Mouse (Mus musculus) liver, embryonic 13.5 days (tissue): ENCODE measurements around the gene Znrf4. TPM values are rescaled to one million over a fixed set of nuclear protein-coding genes. Genes with fewer than 3 reads are reported as not detected.
"Not testable (repeated sequence)": the region's sequence is repeated elsewhere in the genome, so short reads cannot be mapped to it uniquely, and the experiment has no call there.

Experiments used
- ATAC-seq: fragments of 200-750 bp; cut with Nextera tagmentation; 2 replicates; pipeline ENCODE4 v1.8.0; 2017; ENCODE audit warnings: low read depth, mild to moderate bottlenecking, moderate number of reproducible peaks, moderate library complexity
- DNase-seq: peaks from one replicate; pipeline ENCODE4 v3.0.0; 2022
- H3K27ac ChIP-seq: fragments of 300-500 bp; sonication (generic); 2 replicates; pipeline ENCODE4 v1.5.1; 2015; ENCODE audit warnings: moderate library complexity, mild to moderate bottlenecking, inconsistent platforms
- H3K27me3 ChIP-seq: fragments of 300-500 bp; sonication (generic); 2 replicates; pipeline ENCODE4 v1.6.1; 2015; ENCODE audit warnings: mild to moderate bottlenecking, inconsistent platforms
- H3K36me3 ChIP-seq: fragments of 300-500 bp; sonication (generic); 2 replicates; pipeline ENCODE4 v1.6.1; 2015; ENCODE audit warnings: mild to moderate bottlenecking, inconsistent platforms
- H3K4me1 ChIP-seq: fragments of 300-500 bp; sonication (generic); replicated peaks from 2 replicates; pipeline ENCODE4 v1.6.1; 2015; ENCODE audit warnings: inconsistent platforms
- H3K4me2 ChIP-seq: fragments of 300-500 bp; sonication (generic); 2 replicates; pipeline ENCODE4 v1.6.1; 2015; ENCODE audit warnings: inconsistent platforms, mild to moderate bottlenecking, moderate library complexity
- H3K4me3 ChIP-seq: fragments of 300-500 bp; sonication (generic); replicated peaks from 2 replicates; pipeline ENCODE4 v1.5.1; 2015; ENCODE audit warnings: mild to moderate bottlenecking, inconsistent platforms
- H3K9ac ChIP-seq: fragments of 300-500 bp; sonication (generic); 2 replicates; pipeline ENCODE4 v1.6.1; 2015; ENCODE audit warnings: mild to moderate bottlenecking, inconsistent platforms
- H3K9me3 ChIP-seq: fragments of 300-500 bp; sonication (generic); replicated peaks from 2 replicates; pipeline ENCODE4 v1.6.1; 2016; ENCODE audit warnings: inconsistent platforms
- WGBS: fragments of 180-500 bp; shearing (Covaris S2); methylation state at CpG from one replicate; pipeline ENCODE4 v1.1.7; 2015; ENCODE audit not compliant: insufficient replicate concordance; 5-methylcytosine and 5-hydroxymethylcytosine counted together
- polyA plus RNA-seq: library from polyadenylated mRNA; unstranded; fragments of >200 nt; fragmentation: Nextera tagmentation; extraction: Ambion mirVana; gene quantifications from 2 replicates; pipeline ENCODE4 v1.2.1, GENCODE M21; 2015

Znrf4 gene
- polyA plus RNA-seq, 1 experiment from 2014 or later = not detected

DNA sequence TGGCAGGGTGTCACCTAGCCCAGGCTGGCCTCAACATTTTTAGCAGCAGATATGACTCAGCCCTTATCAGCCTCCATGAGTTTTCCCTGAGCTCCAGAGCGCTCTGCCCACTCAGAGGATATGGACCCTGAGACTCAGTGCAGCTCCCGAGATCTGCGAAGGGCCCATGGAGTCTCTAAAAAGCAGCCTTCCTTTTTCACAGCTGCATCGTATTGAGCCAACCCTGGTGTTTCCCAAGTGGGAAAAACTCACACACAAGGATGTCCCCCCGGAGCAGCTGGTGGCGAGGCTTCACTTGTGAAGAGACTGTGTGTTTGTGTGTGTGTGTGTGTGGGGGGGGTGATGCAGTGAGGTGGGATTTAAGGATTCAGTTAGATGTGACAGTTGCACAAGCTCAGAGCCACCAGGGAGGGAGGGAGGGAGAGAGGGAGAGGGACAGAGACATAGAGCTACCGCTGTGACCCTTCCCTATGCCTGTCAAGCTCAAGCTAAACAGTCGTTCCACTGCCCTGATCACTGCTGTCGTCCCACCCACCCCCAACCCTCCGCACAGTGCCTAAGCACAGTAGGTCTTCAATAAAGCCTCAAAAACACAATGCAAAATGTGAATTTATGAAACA is 3.1 kb downstream of the Znrf4 start:
- H3K36me3 ChIP-seq = no peaks in the 10 kb centered on the region
- WGBS = 38% methylated on average over 10 of the region's 10 CpGs
- H3K4me1 ChIP-seq = peaks cover 15% of the 10 kb centered on the region
- 0 out of 2 replicates have a peak overlapping the region, but pooled peaks have one; percentile 8 for H3K4me2 ChIP-seq
- no peak overlapping the region for H3K27ac ChIP-seq
- no peak for DNase-seq
- no peak for ATAC-seq
- no peak overlapping the region for H3K9ac ChIP-seq
- peaks cover 59% of the 10 kb centered on the region for H3K27me3 ChIP-seq
- H3K9me3 ChIP-seq = no peaks in the 10 kb centered on the region
- H3K4me3 ChIP-seq = no peak overlapping the region

DNA sequence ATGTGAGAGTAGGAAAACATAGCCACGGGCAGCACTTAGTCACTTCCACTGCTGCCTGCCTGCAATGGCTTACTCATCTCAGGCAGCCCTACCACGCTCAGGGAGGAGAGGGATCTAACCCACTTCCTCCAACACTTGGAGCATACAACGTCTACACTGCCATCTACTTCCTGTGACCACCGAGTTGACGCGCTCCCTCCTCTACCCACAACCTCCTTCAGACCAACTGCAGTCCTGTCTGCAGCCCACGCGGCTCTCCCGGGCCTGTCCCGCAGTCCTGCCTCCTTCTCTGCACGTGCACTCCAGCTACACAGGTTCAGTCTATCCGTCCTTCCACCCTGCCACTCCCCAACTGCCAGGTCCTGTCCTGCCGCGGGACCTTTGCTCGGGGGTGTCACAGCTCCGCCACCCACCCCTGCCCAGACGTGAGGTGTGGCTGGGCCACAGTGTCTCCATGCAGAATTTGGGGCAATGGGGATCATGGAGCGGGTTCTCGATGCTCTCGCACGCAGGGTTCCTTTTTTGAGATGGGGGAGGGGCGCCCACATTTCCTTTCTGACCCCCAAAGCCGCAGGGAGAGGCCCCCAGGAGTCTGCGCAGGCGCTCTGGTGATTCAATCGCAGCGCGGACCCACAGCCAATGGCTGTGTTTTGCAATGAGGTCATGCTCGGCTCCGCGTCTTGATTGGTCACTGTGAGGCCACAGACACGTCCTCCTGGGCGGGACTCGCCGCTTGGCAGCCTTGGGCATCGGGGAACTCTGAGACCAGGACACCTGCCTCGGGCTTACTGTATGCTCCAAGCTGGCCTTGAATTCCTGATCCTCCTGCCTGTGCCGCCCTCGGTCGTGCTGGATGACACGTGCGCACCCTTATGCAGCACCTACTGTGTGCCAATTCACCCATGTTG is 4.8 kb downstream of the Znrf4 start:
- peak; percentile 87 for ATAC-seq
- H3K27me3 ChIP-seq = peaks cover 44% of the 10 kb centered on the region
- no peaks in the 10 kb centered on the region for H3K9me3 ChIP-seq
- peak overlapping the region; percentile 77 for H3K4me2 ChIP-seq
- DNase-seq = peak; percentile 83
- peak overlapping the region; percentile 72 for H3K9ac ChIP-seq
- 2% methylated on average over 42 of the region's 42 CpGs for WGBS
- H3K36me3 ChIP-seq = no peaks in the 10 kb centered on the region
- H3K4me1 ChIP-seq = peaks cover 15% of the 10 kb centered on the region
- peak overlapping the region; percentile 56 for H3K4me3 ChIP-seq
- H3K27ac ChIP-seq = peak overlapping the region; percentile 75

DNA sequence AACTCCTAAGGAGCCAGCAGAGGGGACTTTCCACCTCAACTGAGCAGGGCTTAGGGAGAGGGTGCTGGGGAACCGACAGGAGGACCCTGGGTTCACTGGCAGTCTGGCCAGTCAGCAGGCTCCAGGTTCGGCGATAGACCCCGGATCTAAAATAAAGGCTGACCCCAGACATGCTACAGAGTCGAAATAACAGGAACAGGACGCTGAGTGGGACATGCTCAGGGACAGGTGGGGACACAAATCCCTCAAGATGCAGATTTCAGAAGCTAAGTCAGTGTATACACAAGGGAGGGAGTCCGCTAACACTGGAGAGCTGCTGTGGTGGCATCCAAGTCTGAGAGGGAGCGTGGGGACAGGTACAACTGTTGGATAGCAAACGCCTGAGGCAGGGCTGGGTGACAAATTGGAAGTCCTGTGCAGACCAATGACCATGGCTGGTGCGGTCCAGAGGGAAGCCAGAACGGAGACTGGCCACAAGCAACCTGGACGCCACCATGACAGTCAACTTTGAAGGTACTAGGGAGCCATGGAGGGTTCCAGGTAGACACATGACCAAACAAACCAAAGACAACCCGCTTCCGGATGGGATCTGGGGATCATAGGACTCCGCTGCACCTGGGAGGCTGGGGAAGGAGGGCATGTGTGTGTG is 5.7 kb downstream of the Znrf4 start:
- peaks cover 15% of the 10 kb centered on the region for H3K4me1 ChIP-seq
- DNase-seq = no peak
- ATAC-seq = no peak
- peak overlapping the region; percentile 77 for H3K4me2 ChIP-seq
- H3K27ac ChIP-seq = peak overlapping the region; percentile 75; the same call in 1 of the 2 replicates
- peak overlapping the region; percentile 72 for H3K9ac ChIP-seq
- 52% methylated on average over 15 of the region's 15 CpGs for WGBS
- no peaks in the 10 kb centered on the region for H3K36me3 ChIP-seq
- H3K9me3 ChIP-seq = no peaks in the 10 kb centered on the region
- H3K27me3 ChIP-seq = peaks cover 35% of the 10 kb centered on the region
- H3K4me3 ChIP-seq = peak overlapping the region; percentile 56

- DNase-seq (no peak), ATAC-seq (no peak)
- Histone ChIP-seq H3K4me3 (no peak overlapping the region), H3K36me3 (no peaks in the 10 kb centered on the region), H3K9me3 (no peaks in the 10 kb centered on the region), H3K9ac (no peak overlapping the region), H3K27ac (no peak overlapping the region), H3K4me2 (no peak overlapping the region), H3K4me1 (peaks cover 15% of the 10 kb centered on the region), H3K27me3 (peaks cover 23% of the 10 kb centered on the region)
- WGBS = 71% methylated on average over 10 of the region's 10 CpGs
These were observed 6.8 kb downstream of the Znrf4 start for GRCm38 (mm10) chr17:56505401-56505800.

DNA sequence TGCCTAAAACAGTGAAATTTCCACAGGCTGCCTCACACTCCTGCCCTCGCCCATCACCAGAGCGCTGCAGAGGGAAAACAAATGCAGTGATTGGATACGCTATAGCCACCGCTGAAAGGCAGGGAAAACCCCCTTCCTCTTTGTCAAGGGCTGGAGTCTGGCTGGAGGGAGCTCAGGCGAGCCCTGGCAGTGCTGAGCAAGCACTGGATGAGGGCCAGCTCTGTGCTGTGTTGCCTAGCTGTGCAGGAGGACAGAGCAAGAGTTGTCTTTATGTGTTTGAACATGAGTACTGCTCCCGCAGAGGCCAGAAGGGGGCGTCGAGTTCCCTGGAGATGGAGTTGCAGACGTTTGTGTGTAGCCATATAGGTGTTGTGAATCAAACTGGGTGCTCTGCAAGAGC is 9.7 kb downstream of the Znrf4 start:
- Histone ChIP-seq H3K4me3 (no peak overlapping the region), H3K4me1 (peaks cover 6% of the 10 kb centered on the region), H3K36me3 (no peaks in the 10 kb centered on the region), H3K27ac (no peak overlapping the region), H3K27me3 (no peaks in the 10 kb centered on the region), H3K9ac (no peak overlapping the region), H3K9me3 (no peaks in the 10 kb centered on the region), H3K4me2 (no peak overlapping the region)
- no peak for DNase-seq
- WGBS = 24% methylated on average over 9 of the region's 9 CpGs
- ATAC-seq = no peak

- not testable (repeated sequence) for H3K36me3 ChIP-seq, H3K4me1 ChIP-seq, H3K4me2 ChIP-seq, DNase-seq, ATAC-seq, H3K27me3 ChIP-seq, H3K27ac ChIP-seq, H3K9ac ChIP-seq, H3K9me3 ChIP-seq, H3K4me3 ChIP-seq
- 40% methylated on average over 2 of the region's 2 CpGs for WGBS
These were observed 10.4 kb downstream of the Znrf4 start for GRCm38 (mm10) chr17:56501635-56502400.

DNA sequence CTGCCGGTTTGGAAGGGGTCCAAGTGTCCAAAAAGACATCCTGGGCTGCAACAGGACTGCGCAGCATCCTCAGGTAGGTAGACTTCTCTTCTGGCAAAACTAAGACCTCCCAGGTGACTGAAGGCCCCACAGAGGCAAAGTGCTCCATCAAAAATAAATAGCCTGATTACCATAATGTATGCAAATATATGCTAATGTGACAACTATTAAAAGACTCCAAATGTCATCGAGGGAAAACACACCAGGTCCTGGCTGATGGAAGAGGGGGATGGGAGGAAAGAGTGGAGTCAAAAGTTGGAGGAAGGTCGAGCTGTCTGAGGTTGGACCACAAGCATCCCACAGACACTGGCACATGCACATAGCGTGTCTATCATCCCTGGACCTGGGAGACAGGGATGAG is 13.0 kb downstream of the Znrf4 start:
- ATAC-seq (no peak), DNase-seq (no peak)
- Histone ChIP-seq H3K27me3 (no peaks in the 10 kb centered on the region), H3K4me3 (no peak overlapping the region), H3K4me2 (no peak overlapping the region), H3K27ac (no peak overlapping the region), H3K4me1 (no peaks in the 10 kb centered on the region), H3K9ac (no peak overlapping the region), H3K9me3 (peaks cover 21% of the 10 kb centered on the region), H3K36me3 (no peaks in the 10 kb centered on the region)
- WGBS = 57% methylated on average over 5 of the region's 5 CpGs

GRCm38 (mm10) chr17:56494480-56494879 is 17.8 kb downstream of the Znrf4 start:
- 39% methylated on average over 2 of the region's 2 CpGs for WGBS
- no peak for ATAC-seq
- Histone ChIP-seq H3K36me3 (no peaks in the 10 kb centered on the region), H3K27ac (no peak overlapping the region), H3K9ac (no peak overlapping the region), H3K4me3 (no peak overlapping the region), H3K4me2 (no peak overlapping the region), H3K9me3 (peaks cover 41% of the 10 kb centered on the region), H3K27me3 (no peaks in the 10 kb centered on the region), H3K4me1 (no peaks in the 10 kb centered on the region)
- DNase-seq = no peak

GRCm38 (mm10) chr17:56493841-56494240 is 18.4 kb downstream of the Znrf4 start:
- Histone ChIP-seq H3K9ac (no peak overlapping the region), H3K27me3 (peaks cover under 1% of the 10 kb centered on the region; the same call in 1 of the 2 replicates), H3K4me3 (no peak overlapping the region), H3K27ac (no peak overlapping the region), H3K36me3 (no peaks in the 10 kb centered on the region), H3K4me1 (no peaks in the 10 kb centered on the region), H3K4me2 (no peak overlapping the region), H3K9me3 (peaks cover 41% of the 10 kb centered on the region)
- 71% methylated on average over 2 of the region's 2 CpGs for WGBS
- DNase-seq = no peak
- no peak for ATAC-seq

- WGBS = 68% methylated on average over 7 of the region's 7 CpGs
- H3K9me3 ChIP-seq = peaks cover 31% of the 10 kb centered on the region
These were observed 21.6 kb downstream of the Znrf4 start for GRCm38 (mm10) chr17:56490438-56491152.

More at GRCm38 (mm10) chr17:56490438-56491152, 21.6 kb downstream of the Znrf4 start:
- no peak overlapping the region for H3K4me3 ChIP-seq
- no peaks in the 10 kb centered on the region for H3K36me3 ChIP-seq
- ATAC-seq (no peak), DNase-seq (no peak)
- no peak overlapping the region for H3K27ac ChIP-seq
- H3K27me3 ChIP-seq = peaks cover 21% of the 10 kb centered on the region
- no peak overlapping the region for H3K9ac ChIP-seq
- no peak overlapping the region for H3K4me2 ChIP-seq
- no peaks in the 10 kb centered on the region for H3K4me1 ChIP-seq
